Mouse (Mus musculus): ENCODE measurements around the gene Cela3b.

- TF ChIP-seq POLR2A (IDR thresholded peaks at IDR 0.05; ENCODE audit: extremely low read depth, insufficient read depth, low read length): no peak
- TF ChIP-seq CTCF (IDR thresholded peaks at IDR 0.05; ENCODE audit: low read depth, low read length): peak; percentile 70
Observed at GRCm38 (mm10) chr4:137443625-137444024, 13.3 kb upstream of the Cela3b start.

Data from liver, adult 2 months (tissue).